In the genomic region with DNA sequence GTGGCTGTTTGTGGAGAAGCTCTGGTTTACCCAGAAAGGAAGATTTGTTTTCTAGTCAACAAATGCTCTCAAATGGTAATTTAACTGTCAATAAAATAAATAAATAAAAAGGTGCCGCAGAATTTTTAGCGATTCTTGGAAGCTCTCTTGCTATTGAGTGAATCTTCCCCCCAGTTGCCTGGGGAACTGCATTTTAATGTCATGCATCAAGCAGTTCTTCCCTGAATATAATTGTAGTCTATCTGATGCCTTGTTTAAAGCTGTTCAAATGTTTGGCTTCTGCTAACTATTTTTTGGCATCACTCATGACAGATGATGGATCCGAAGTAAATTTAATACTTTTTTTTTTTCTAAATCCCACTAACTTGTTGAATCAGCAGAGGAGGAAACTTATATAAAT, we compare ENCODE assay signal across 15 mouse cellular contexts.
"Had no signal": no experiment of that assay in that cellular context is flagged by ENCODE, and none has a peak within 500 bp of the region (broad histone marks: within the 10 kb centered on the region; RNA-seq: fewer than 3 reads in every experiment).

No protein-coding gene starts in this region.

- H3K9me3 ChIP-seq: limb, embryonic 15.5 days; liver, embryonic 13.5 days had no signal

- H3K4me3 ChIP-seq: limb, embryonic 12.5 days; limb, embryonic 15.5 days; liver, embryonic 13.5 days had no signal

- H3K27me3 ChIP-seq: limb, embryonic 12.5 days; limb, embryonic 15.5 days; liver, embryonic 13.5 days had no signal

- H3K4me2 ChIP-seq: limb, embryonic 12.5 days; limb, embryonic 15.5 days; liver, embryonic 13.5 days; midbrain, embryonic 11.5 days had no signal

- H3K9ac ChIP-seq: limb, embryonic 12.5 days; limb, embryonic 15.5 days; liver, embryonic 13.5 days had no signal

- DNase-seq: kidney, adult 18-20 months; kidney, adult 9 months; kidney, postnatal 14 days; kidney, postnatal 4 days; left cerebral cortex, postnatal 4 days; liver, embryonic 13.5 days; lung, adult 2 months; lung, postnatal 14 days; lung, postnatal 4 days; midbrain, embryonic 14.5 days; thymus, adult 18-20 months; thymus, postnatal 36 days had no signal

- H3K4me1 ChIP-seq: limb, embryonic 12.5 days; limb, embryonic 15.5 days had no signal

- H3K27ac ChIP-seq: limb, embryonic 12.5 days; limb, embryonic 15.5 days; liver, embryonic 13.5 days had no signal

- H3K36me3 ChIP-seq: limb, embryonic 12.5 days; limb, embryonic 15.5 days; liver, embryonic 13.5 days had no signal
